Mouse (Mus musculus) CD4-positive naive resting alpha-beta T cell, adult 57 days (primary cell): ENCODE results near the gene Cib3. TPM values are rescaled to one million over a fixed set of nuclear protein-coding genes. Genes with fewer than 3 reads are reported as not detected.

ENCODE experiments used
- total RNA-seq: library from RNA; stranded (reverse); gene quantifications from one replicate; pipeline ENCODE4 v1.2.4, GENCODE M21; 2023

Cib3 gene
- total RNA-seq, result not detected

GRCm38 (mm10) chr8:72212751-72213150 lies at the start of gene Cib3:
TSS of gene Cib3 (minus strand) at chr8:72212837.

GRCm38 (mm10) chr8:72239499-72240402 lies 27.1 kb upstream of the Cib3 start, which contains the start of gene Ap1m1:
TSS of gene Ap1m1 (plus strand) at chr8:72240018.

GRCm38 (mm10) chr8:72219541-72220363 lies 7.1 kb upstream of the Cib3 start, which contains the start of gene Fam32a:
TSS of gene Fam32a (plus strand) at chr8:72219730.

GRCm38 (mm10) chr8:72213536-72213935 lies 899 bp upstream of the Cib3 start, which contains the start of gene Gm11034:
TSS of gene Gm11034 (minus strand) at chr8:72213636.

GRCm38 (mm10) chr8:72189417-72190214 lies 23.0 kb downstream of the Cib3 start, which contains the start of gene Hsh2d:
TSS of gene Hsh2d (plus strand) at chr8:72189638.

GRCm38 (mm10) chr8:72160707-72161697 lies 51.6 kb downstream of the Cib3 start, which contains the start of gene Rab8a:
TSS of gene Rab8a (plus strand) at chr8:72161200.

Other genes starting within 250 kb of the Cib3 start
- gene Cyp4f18, start 203.2 kb downstream of the Cib3 start, total RNA-seq, result 7.0 TPM
- not detected for gene Olfr372, start 171.6 kb downstream of the Cib3 start, total RNA-seq
- 0.21 TPM for gene Olfr373, start 129.7 kb downstream of the Cib3 start, total RNA-seq
- 0.15 TPM for gene Olfr374, start 105.8 kb downstream of the Cib3 start, total RNA-seq
- gene Tpm4, start 77.9 kb downstream of the Cib3 start, total RNA-seq, result 154 TPM
- gene Rab8a, start 51.6 kb downstream of the Cib3 start, total RNA-seq, result 156 TPM
- 13.7 TPM for gene Hsh2d, start 23.2 kb downstream of the Cib3 start, total RNA-seq
- not detected for gene Gm11034, start 799 bp upstream of the Cib3 start, total RNA-seq
- 62.5 TPM for gene Fam32a, start 6.9 kb upstream of the Cib3 start, total RNA-seq
- gene Ap1m1, start 27.2 kb upstream of the Cib3 start, total RNA-seq, result 130 TPM
- gene Gm10282, start 92.4 kb upstream of the Cib3 start, total RNA-seq, result 16.9 TPM
- 2,143 TPM for gene Klf2, start 106.2 kb upstream of the Cib3 start, total RNA-seq
- 107 TPM for gene Eps15l1, start 208.6 kb upstream of the Cib3 start, total RNA-seq
- gene Calr3, start 231.0 kb upstream of the Cib3 start, total RNA-seq, result not detected
- gene 1700030K09Rik, start 231.0 kb upstream of the Cib3 start, total RNA-seq, result 4.3 TPM